In the genomic region with DNA sequence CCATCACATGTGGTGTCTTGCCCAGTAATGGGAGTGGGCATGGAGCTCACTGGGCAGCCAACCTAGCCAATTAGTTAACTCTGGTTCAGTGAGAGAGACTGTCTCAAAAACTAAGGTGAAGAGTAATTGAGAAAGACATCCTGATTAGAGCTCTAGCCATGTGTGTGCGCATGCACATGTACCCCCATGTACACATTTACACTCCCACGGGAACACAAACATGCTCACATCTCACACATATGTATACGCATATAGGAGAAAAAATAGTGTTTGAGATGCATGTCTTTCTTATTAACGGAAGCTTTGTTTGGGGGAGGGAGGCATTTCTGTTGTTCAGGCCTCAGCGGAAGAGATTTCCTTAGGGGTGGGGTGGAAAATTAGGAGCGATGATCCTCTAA, we compare ENCODE assay signal across 8 mouse cellular contexts.
DNase-seq lines count a peak whose midpoint lies in the region; ATAC-seq and TF ChIP-seq lines count a peak whose summit lies in the region.

No protein-coding gene starts in this region.

- intact Hi-C loops in gastrocnemius, postnatal 36 days (cut with DNase I) = no loop called here

- peak overlapping the region; percentile 48 for H3K4me3 ChIP-seq in layer of hippocampus, adult 2 months
- H3K4me3 ChIP-seq in forebrain, embryonic 10.5 days = peak overlapping the region; percentile 48
- H3K4me3 ChIP-seq in intestine, embryonic 14.5 days (ENCODE audit: low read depth, low read length) = peak overlapping the region; percentile 25
- peak overlapping the region; percentile 29; the same call in 1 of the 2 replicates for H3K4me3 ChIP-seq in midbrain, postnatal 0 days (ENCODE audit: low read depth, low read length)
- H3K4me3 ChIP-seq in thymus, adult 2 months (ENCODE audit: control insufficient read depth, insufficient read depth, low read length) = no peak overlapping the region

- whole genome bisulfite sequencing in forebrain, embryonic 10.5 days = 40% methylated on average over 6 of the region's 6 CpGs
- 44% methylated on average over 6 of the region's 6 CpGs for WGBS in intestine, embryonic 14.5 days
- WGBS in midbrain, postnatal 0 days = 21% methylated on average over 6 of the region's 6 CpGs
- 86% methylated on average over 6 of the region's 6 CpGs for WGBS in thymus, adult 2 months

- H3K9me3 ChIP-seq in forebrain, embryonic 10.5 days = peaks cover 4% of the 10 kb centered on the region; the same call in 1 of the 2 replicates
- H3K9me3 ChIP-seq in intestine, embryonic 14.5 days (ENCODE audit: control insufficient read depth, low read length) = no peaks in the 10 kb centered on the region
- H3K9me3 ChIP-seq in midbrain, postnatal 0 days (ENCODE audit: low read length) = no peaks in the 10 kb centered on the region

- no peak for TF ChIP-seq POLR2A in thymus, adult 2 months (IDR thresholded peaks at IDR 0.05; ENCODE audit: control insufficient read depth, extremely low read depth, insufficient read depth, low read length, poor library complexity)

- no peak for TF ChIP-seq CTCF in layer of hippocampus, adult 2 months (conservative IDR thresholded peaks at IDR 0.05)
- TF ChIP-seq CTCF in midbrain, postnatal 0 days (IDR thresholded peaks at IDR 0.05) = no peak
- TF ChIP-seq CTCF in thymus, adult 2 months (IDR thresholded peaks at IDR 0.05; ENCODE audit: borderline replicate concordance, control insufficient read depth, extremely low read depth, insufficient read depth, low read length, poor library complexity) = no peak

- peaks cover 46% of the 10 kb centered on the region for H3K27me3 ChIP-seq in forebrain, embryonic 10.5 days (ENCODE audit: poor library complexity, severe bottlenecking)
- H3K27me3 ChIP-seq in intestine, embryonic 14.5 days (replicated peaks; ENCODE audit: control insufficient read depth, insufficient read depth, low read length) = no peaks in the 10 kb centered on the region
- no peaks in the 10 kb centered on the region for H3K27me3 ChIP-seq in midbrain, postnatal 0 days (ENCODE audit: insufficient read depth, low read length)
- H3K27me3 ChIP-seq in thymus, adult 2 months (ENCODE audit: control insufficient read depth, insufficient read depth, low read length) = no peaks in the 10 kb centered on the region

- no peaks in the 10 kb centered on the region for H3K36me3 ChIP-seq in forebrain, embryonic 10.5 days (replicated peaks)
- no peaks in the 10 kb centered on the region for H3K36me3 ChIP-seq in intestine, embryonic 14.5 days (ENCODE audit: control insufficient read depth, insufficient read depth, low read length)
- H3K36me3 ChIP-seq in midbrain, postnatal 0 days (ENCODE audit: insufficient read depth, low read length) = no peaks in the 10 kb centered on the region
- H3K36me3 ChIP-seq in thymus, adult 2 months (ENCODE audit: control insufficient read depth, insufficient read depth, low read length) = no peaks in the 10 kb centered on the region

- peaks cover 23% of the 10 kb centered on the region for H3K4me1 ChIP-seq in forebrain, embryonic 10.5 days
- H3K4me1 ChIP-seq in intestine, embryonic 14.5 days (replicated peaks; ENCODE audit: control insufficient read depth, insufficient read depth, low read length) = peaks cover 7% of the 10 kb centered on the region
- peaks cover 6% of the 10 kb centered on the region for H3K4me1 ChIP-seq in midbrain, postnatal 0 days (ENCODE audit: insufficient read depth, low read length)
- H3K4me1 ChIP-seq in thymus, adult 2 months (replicated peaks; ENCODE audit: control insufficient read depth, insufficient read depth, low read length) = peaks cover 6% of the 10 kb centered on the region

- DNase-seq in layer of hippocampus, adult 2 months (ENCODE audit: low spot score in 2 of 2) = no peak
- no peak for DNase-seq in layer of hippocampus, postnatal 36 days
- no peak for DNase-seq in forebrain, embryonic 10.5 days (ENCODE audit: extremely low spot score, low spot score)
- no peak for DNase-seq in intestine, embryonic 14.5 days (ENCODE audit: low spot score)
- DNase-seq in midbrain, postnatal 0 days (ENCODE audit: low spot score) = no peak
- DNase-seq in gastrocnemius, postnatal 36 days = no peak
- no peak for DNase-seq in thymus, adult 2 months
- DNase-seq in right cerebral cortex, postnatal 10 days (ENCODE audit: low spot score in 2 of 2) = no peak

- no peak for ATAC-seq in intestine, embryonic 14.5 days (replicated peaks; ENCODE audit: low FRiP score, low TSS enrichment, low read depth)
- ATAC-seq in midbrain, postnatal 0 days (ENCODE audit: low FRiP score) = peak; percentile 12; the same call in 1 of the 2 replicates

- no peak overlapping the region for H3K9ac ChIP-seq in intestine, embryonic 14.5 days (ENCODE audit: low read length)
- H3K9ac ChIP-seq in midbrain, postnatal 0 days (replicated peaks; ENCODE audit: low read length, poor library complexity, severe bottlenecking) = peak overlapping the region; percentile 54; the same call in 1 of the 2 replicates

- H3K4me2 ChIP-seq in intestine, embryonic 14.5 days (ENCODE audit: low read length) = peak overlapping the region; percentile 53
- H3K4me2 ChIP-seq in midbrain, postnatal 0 days (ENCODE audit: low read depth, low read length, poor library complexity, severe bottlenecking) = peak overlapping the region; percentile 49

- peak overlapping the region; percentile 83 for H3K27ac ChIP-seq in layer of hippocampus, adult 2 months
- H3K27ac ChIP-seq in forebrain, embryonic 10.5 days = peak overlapping the region; percentile 80
- H3K27ac ChIP-seq in intestine, embryonic 14.5 days (ENCODE audit: low read depth) = no peak overlapping the region
- peak overlapping the region; percentile 94 for H3K27ac ChIP-seq in midbrain, postnatal 0 days (ENCODE audit: low read depth, low read length)
- H3K27ac ChIP-seq in thymus, adult 2 months (ENCODE audit: control insufficient read depth, insufficient read depth, low read length) = no peak overlapping the region

Comparison
In these comparisons a context has a peak if more than half of its experiments do, and no peak if none do; other contexts are left out.
1. H3K27ac ChIP-seq: peak in layer of hippocampus, adult 2 months (single experiment), forebrain, embryonic 10.5 days (single experiment) and midbrain, postnatal 0 days (single experiment); none in intestine, embryonic 14.5 days (single experiment) and thymus, adult 2 months (single experiment).